Mouse (Mus musculus): ENCODE measurements at regions not wholly inside any gene's neighbourhood (a gene's known extent, or its start where the extent isn't known, plus 50 kb on each side); places are given as distances from the start of the nearest gene placed in this dataset.
A peak's percentile ranks its signal among the peaks of the same experiment; 100 is the strongest.

- DNase-seq: no peak
Measured at GRCm38 (mm10) chr15:6055703-6056102, 243.9 kb upstream of the Dab2 start.

- DNase-seq: no peak
Measured at GRCm38 (mm10) chr15:6056887-6057626, 242.5 kb upstream of the Dab2 start.

- no peak for DNase-seq
Measured at GRCm38 (mm10) chr15:6059361-6059760, 240.2 kb upstream of the Dab2 start.

- DNase-seq: no peak
Measured at GRCm38 (mm10) chr15:6059790-6060189, 239.8 kb upstream of the Dab2 start.

- no peak for DNase-seq
Measured at GRCm38 (mm10) chr15:6060649-6061048, 238.9 kb upstream of the Dab2 start.

GRCm38 (mm10) chr15:6065100-6065499, 234.5 kb upstream of the Dab2 start:
- DNase-seq: no peak

- DNase-seq: no peak
Measured at GRCm38 (mm10) chr15:6067380-6067779, 232.2 kb upstream of the Dab2 start.

GRCm38 (mm10) chr15:6068371-6068770, 231.2 kb upstream of the Dab2 start:
- DNase-seq: no peak

GRCm38 (mm10) chr15:6071873-6072272, 227.7 kb upstream of the Dab2 start:
- no peak for DNase-seq

- DNase-seq: no peak
Measured at GRCm38 (mm10) chr15:6072920-6073319, 226.7 kb upstream of the Dab2 start.

GRCm38 (mm10) chr15:6080714-6081635, 218.6 kb upstream of the Dab2 start:
- peak in 1 of 2 experiments; percentile 28 for DNase-seq

- DNase-seq: no peak
Measured at GRCm38 (mm10) chr15:6087208-6087607, 212.4 kb upstream of the Dab2 start.

GRCm38 (mm10) chr15:6088498-6088897, 211.1 kb upstream of the Dab2 start:
- no peak for DNase-seq

GRCm38 (mm10) chr15:6129697-6130096, 169.9 kb upstream of the Dab2 start:
- DNase-seq: no peak

- DNase-seq: no peak
Measured at GRCm38 (mm10) chr15:6132216-6132615, 167.4 kb upstream of the Dab2 start.

GRCm38 (mm10) chr15:6145071-6145470, 154.5 kb upstream of the Dab2 start:
- DNase-seq: no peak

- no peak for DNase-seq
Measured at GRCm38 (mm10) chr15:6154706-6155105, 144.9 kb upstream of the Dab2 start.

GRCm38 (mm10) chr15:6180261-6180660, 119.3 kb upstream of the Dab2 start:
- no peak for DNase-seq

GRCm38 (mm10) chr15:6183627-6184026, 116.0 kb upstream of the Dab2 start:
- DNase-seq: no peak

GRCm38 (mm10) chr15:6191845-6192244, 107.7 kb upstream of the Dab2 start:
- no peak for DNase-seq

- DNase-seq: no peak
Measured at GRCm38 (mm10) chr15:6207239-6207638, 92.3 kb upstream of the Dab2 start.

GRCm38 (mm10) chr15:6209301-6209700, 90.3 kb upstream of the Dab2 start:
- DNase-seq: peak; percentile 8 to 53

- no peak for DNase-seq
Measured at GRCm38 (mm10) chr15:6218087-6218486, 81.5 kb upstream of the Dab2 start.

GRCm38 (mm10) chr15:6225227-6225626, 74.4 kb upstream of the Dab2 start:
- DNase-seq: no peak
